Mouse (Mus musculus) lung, postnatal 10 days (tissue): ENCODE measurements around the gene Bckdhb.
"Not testable (repeated sequence)": the region's sequence is repeated elsewhere in the genome, so short reads cannot be mapped to it uniquely, and the experiment has no call there.

ENCODE experiments used
- DNase-seq: peaks from one replicate; pipeline ENCODE4 v3.0.0; 2021

Gene Bckdhb

DNA sequence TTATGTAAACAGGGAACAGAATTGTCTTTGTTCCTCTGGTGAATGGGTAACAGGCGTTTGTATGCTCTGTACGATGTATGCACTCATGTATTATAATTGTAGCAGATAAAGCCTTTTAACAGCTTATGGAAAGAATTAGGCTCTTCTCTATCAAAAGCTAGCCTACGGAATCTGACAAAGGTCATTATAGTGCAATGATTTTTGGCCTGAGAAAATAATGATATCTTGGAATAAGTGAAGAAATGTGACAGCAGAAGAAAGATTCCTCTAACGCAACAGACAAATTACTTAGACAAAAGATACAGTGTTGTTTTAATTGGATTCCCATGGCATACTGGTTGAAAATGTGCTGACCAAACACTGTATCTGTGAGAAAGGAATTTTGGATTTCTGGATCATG lies 122.0 kb downstream of the Bckdhb start:
- DNase-seq: no peak

DNA sequence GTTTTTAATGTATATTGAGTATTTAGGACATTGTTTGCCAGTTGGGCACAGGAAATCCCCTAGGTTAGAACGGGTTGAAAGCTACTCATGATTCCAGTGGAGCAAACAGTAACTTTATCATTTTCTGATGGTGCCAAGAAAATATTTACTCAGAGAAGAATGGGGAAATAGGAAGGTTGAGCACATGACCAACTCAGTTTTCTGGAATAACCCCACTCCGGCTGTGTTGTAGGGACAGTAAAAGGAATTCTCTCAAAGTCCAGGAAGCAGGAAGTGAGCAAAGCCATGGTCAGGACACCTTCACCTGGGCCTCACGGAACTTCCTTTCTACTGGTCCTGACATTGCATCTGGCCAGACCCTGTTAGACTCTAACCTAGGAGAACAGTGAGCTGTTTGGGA lies 122.5 kb downstream of the Bckdhb start:
- DNase-seq: no peak

DNA sequence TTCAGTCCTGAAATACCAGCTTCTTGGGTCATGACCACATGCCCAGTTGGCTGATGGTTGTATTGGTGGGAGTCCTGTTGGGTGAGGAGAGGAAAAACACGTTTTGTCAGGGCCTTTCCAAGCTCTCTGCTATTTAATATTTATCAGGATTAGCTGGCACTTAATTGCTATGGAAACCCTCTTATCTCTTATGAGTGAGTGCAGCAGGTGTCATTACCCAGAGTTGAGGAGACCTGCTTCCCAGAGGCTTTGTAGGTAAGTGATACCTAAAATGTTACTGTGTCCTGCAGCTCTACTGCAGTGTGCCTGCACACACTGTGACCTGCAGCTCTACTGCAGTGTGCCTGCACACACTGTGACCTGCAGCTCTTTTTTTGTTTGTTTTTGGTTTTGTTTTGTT lies 124.2 kb downstream of the Bckdhb start:
- DNase-seq: no peak

DNA sequence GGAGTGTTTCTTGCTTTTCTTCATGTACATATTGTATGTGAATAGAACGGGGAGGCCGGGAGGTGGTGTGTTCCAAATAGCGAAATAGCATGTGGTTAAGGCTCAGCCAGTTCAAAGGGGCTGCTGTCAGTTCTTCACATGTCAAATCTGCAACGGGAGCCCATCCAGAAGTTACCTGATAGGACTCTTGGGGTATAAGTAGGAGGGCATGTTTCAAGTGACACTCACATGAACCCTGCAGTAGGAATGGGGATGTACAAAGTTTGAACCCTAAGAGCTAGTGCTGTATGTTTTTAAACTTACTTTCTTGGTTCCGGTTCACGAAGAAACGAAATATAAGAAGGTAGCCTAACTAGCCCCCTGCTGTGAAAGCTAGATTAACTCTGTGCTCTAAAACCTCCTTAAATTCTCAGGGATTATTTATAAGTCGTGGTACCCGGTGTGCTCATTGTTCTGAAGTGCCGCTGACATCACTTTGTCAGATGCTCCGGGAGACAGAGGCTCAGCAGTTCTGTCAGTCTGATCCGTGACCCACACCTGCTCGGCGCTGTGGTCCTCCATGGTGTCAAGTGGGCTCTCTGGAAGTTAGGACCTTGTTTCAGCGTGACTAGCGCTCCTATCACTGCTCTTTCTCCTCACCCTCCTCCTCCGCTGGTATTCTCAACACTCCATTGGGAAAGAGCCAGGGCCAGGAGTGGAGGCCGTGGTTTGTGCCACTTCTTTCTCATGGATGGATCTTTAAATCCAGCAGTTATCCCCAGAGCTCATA lies 126.1 kb downstream of the Bckdhb start:
- no peak for DNase-seq

DNA sequence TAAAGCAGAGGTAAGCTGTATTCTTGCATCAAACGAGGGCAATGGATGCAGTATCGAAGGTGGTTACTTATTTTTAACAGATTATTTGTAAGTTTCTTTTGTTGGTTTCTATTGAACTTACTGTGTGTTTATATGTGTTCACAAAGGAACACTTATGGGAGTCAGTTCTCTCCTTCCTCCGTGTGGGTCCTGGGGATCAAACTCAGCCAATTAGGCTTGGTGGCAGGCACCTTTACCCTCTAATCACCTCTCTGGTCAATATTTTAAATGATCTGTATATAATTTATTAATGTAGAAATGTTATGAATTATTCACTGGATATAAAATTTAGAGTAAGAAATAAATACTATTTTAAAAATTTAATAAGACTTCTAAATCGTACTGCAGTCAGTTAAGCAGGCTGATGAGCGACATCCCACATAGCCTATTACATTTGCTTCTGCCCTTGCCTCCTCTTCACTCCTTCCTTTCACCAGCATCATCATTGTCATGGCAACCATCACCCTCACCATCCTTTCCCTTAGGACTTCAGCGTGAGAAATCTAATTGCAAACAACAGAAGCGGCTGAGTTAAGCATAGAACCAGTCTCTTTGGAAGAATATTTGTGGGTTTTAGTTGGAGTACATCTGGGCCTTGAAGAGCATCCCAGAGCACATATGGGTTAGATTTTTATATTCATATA lies 130.3 kb downstream of the Bckdhb start:
- no peak for DNase-seq

DNA sequence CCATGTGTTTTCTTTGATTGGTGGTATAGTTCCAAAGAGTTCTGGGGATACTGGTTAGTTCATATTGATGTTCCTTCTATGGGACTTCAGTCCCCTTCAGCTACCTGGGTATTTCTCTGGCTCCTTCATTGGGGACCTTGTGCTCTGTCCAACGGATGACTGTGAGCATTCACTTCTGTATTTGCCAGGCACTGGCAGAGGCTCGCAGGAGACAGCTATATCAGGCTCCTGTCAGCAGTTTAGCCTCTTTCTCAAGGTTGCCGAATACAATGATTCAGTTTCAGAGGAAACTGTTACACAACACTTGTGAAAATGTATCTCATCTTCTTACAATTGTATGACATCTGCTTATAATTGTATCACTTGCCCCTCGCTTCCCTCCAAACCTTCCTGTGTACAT lies 135.8 kb downstream of the Bckdhb start:
- not testable (repeated sequence) for DNase-seq

DNA sequence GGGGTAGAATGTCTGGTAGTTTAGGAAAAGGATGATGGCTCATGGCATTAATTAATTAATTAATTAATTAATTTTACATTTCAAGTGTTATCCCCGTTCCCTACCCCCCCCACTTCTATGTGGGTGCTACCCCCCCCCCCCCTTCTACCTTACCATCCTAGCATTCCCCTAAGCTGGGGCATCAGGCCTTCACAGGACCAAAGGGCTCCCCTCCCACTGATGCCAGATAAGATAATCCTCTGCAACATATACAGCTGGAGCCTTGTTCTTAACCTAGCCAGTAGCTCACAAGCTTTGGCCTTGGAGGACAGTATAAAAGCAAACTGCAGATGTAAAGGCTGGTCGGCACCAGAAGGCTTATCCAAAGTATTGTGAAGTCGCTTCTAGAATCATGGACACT lies 138.7 kb downstream of the Bckdhb start:
- DNase-seq: no peak

DNA sequence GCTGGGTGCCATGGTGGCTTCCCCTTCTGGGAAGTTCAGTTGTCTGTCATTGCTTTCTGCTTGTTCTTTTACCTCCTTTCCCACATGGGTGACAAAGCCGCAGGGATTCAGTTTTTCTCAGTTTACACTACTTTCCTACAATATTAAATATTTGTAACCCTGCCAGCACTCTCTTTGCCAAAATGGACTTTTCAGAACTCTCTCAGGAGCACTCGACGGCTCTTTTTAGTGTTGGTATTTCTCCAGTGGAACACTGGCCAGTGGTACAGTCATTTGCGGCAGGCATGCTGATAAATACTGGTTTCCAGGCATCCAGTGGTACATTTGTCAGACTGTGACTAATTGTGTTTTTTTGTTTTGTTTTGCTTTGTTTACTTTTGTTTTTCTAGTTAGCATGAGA lies 139.2 kb downstream of the Bckdhb start:
- DNase-seq: peak; percentile 9

DNA sequence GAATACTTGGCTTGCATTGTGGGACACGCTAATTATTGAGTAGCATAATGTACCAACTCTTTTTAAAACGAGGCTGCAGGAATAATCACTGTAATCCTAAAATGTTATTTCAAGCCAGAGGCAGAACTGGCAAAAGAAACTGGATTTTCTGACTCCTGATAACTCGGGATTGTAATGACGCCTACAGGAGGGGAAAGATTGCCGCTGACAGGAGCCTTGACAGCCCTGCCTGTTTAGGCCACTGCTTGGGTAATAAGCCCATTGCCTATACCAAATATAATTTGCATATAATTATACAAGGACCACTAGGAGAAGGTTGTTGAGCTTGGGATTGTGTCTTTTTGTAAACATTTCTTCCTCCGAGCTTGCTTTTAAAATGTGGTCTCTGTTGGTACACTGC lies 145.3 kb downstream of the Bckdhb start:
- DNase-seq: no peak

DNA sequence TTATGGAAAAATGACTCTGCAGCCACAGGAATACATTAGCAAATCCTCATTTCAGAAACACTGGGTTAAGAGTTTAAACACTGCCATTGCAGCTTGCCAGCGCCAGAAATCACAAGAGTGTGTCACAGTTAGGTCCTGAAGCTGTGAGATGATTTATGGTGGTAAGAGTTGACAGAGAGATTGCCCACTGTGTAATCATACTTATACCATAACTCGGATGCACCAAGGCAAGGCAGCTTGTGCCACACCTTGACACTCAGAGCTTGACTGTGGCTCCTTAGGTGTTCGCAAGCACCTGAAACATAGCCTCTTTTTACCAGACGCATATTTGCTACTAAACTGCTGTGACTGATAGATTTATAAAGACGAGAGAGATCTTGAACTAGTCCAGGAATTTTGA lies 145.8 kb downstream of the Bckdhb start:
- no peak for DNase-seq

DNA sequence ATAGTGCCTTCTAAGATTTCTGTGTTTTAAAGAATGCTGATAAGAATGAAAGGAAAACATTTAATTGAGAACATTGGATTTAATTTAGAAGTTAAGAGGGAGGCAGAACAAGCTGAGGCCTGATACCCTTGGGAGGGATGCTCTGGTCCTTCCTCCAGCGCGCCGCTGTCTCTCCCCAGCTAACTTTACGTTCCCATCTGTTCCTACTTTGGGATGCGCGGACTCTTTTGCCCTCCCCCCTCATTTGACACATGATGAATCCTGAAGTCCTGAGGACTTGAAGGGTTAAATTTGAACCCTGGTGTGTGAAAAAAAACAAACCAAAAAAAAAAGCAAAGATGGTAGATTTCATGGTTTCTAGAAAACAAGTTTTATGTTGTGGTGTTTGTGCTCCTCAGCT lies 147.6 kb downstream of the Bckdhb start:
- DNase-seq: no peak

DNA sequence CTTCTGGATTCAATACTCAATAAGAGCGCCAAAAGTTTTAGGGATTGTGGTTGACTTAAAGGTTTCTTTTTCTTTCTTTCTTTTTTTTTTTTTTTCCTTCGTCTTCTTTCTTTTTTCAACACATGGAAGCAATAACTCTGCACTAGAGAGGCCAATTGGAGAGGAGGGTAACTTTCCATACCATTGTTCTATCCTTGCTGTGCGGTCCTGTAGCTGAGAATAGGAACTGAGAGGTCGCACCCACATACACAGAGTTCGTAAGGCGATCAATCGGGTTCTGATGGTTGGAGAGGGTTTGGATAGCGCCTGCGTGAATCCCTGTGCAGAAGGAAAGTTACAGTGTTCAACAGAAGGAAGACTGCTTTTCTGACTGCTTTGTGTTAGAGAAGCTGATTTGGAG lies 148.3 kb downstream of the Bckdhb start:
- DNase-seq: no peak

DNA sequence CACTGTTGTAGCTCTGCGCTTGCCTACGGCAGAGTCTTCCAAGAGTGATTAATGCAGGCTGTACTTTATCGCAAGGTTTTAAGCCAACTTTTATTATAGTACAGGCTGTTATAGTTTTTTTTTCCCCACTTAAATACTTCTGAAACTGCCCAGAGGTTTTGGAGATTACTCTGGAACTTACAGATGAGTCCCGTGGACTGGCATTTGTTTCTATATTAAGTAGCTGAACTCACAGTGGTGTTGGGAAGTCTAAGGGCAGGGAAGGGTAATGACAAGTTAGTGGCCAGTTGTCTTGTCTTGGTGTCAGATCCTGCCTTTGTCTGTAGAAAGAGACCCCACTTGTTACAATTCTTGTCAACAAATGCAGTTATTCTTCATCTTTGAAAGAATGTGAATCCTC lies 158.6 kb downstream of the Bckdhb start:
- no peak for DNase-seq

DNA sequence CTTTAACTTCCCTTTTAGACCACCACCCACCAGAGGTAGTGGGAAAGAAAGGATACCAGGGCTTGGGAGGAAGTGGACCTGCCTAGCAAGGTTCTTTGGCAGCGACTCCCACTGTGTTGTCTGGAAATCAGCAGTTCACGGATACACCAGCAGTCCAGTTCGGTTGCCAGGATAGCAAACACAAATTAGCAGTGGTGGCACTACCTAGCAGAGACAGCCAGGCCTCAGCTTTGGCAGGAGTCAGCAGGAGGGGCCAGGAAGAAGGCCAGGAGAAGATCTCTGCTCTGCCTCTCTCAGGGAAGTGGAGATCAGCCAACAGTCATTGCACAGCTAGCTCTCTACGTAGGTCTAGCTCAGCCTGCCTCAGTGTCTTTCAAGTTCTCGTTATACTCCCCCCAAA lies 159.7 kb downstream of the Bckdhb start:
- no peak for DNase-seq

DNA sequence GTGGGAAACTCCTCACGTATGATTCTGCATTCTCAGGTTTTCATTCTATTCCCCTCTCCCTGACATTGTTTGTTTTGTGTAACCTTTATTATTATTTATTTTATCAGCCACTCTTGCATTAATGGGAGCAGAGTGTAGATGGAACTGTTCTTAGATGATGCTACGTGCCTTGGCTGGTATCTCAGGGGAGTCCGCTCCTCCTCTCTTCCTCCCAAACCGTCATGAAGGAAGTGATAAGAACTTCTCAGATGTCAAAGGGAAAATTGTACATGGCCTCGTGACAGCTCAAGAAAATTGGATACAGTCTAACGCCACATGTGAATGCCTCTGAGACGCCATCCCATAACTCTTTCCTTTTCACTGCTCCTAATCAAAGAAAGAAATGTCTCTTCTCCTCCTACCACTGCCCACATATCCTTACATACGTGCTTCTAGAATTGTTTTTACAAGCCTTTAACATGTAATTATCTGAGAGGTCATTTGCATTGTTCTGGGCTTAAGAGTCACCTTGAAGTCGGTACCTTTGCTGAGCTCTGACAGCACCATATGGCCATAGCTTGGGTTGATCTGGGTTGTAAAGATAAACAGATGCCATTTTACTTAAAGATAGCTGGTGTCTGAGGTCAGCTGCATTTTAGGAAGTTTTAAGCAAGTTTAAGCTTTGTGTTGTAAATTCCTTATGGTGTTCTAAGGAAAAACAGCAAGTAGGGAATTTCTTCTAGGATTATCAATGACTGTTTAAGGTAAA lies 165.5 kb downstream of the Bckdhb start:
- no peak for DNase-seq

DNA sequence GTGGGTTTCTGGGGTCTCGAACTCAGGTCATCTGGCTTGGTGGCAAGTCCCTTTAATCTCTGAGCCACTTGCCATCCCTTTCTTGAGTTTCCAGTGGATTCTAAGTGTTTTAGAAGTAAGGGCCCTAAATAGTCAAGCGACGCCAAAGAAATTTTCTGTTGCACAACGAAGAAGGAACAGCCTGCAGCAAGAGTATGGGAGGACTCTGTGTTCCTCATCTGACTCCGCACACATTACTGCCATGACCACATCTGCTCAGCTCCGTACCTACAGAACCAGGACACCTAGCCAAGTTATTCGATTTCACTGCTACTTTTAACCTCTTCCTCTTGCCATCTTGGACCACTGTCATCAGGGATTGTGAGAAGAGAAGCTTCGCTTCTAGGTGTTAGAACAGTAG lies 168.0 kb downstream of the Bckdhb start:
- no peak for DNase-seq

DNA sequence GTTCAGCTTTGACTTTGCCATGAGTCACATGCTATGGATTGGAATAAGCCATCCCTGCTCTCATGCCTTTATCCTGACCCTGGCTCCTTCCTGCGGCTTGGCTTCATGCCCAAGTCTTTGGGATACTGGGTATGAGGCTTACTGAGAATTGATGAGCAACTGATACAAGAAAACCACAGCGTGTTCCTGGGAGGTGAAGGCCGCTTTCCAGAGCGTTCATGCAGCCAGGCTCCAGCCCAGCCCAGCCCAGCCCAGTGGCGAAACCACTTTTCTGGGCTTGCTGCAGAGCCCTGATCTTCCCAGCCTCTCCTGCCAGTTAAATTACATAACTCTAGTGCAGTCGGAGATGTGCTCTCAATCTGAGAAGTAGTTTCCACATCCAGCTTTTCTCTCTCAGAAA lies 169.2 kb downstream of the Bckdhb start:
- no peak for DNase-seq

DNA sequence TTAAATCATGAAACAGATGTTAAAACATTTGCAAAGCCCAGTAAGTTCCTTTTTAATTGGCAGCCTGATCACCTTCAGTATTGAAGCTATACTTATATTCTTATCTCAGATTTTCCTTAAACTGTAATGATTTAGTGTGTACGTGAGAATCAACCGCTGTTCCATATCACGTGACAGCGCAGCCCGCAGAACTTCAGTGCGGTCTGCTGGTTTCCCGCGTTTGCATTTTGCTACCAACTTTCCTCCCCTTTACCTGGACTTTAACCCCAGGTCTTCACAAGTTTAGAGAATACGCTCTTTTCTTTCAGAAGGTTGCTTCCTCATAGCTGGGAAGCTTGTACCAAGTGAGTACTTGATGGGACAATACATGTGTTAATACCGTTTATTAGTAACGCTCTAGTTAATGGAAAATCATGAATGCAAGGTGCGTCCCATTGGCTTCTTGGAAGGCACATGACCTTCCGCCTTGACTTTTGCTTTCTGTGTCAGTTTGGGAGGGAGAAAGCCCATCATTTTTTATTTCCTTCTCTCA lies 171.6 kb downstream of the Bckdhb start:
- DNase-seq: no peak

DNA sequence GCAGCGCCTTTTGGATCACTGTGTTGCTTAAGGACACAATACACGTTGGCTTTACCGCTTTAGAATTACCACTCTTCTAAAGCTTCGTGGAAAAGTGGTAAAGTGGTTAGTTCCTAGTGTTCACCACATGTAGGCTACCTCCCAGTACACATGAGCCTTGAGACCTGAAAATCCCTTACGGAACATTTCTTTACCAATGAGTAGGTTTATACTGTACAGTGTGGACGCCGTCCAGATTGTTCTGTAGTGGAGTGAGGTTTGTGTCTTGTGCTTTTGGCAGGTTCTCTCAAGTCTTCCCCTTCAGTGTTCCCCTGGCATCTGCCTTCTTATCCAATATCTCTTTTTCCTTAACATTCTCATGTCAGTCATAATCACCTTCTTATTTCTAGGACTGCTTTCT lies 178.4 kb downstream of the Bckdhb start:
- no peak for DNase-seq

DNA sequence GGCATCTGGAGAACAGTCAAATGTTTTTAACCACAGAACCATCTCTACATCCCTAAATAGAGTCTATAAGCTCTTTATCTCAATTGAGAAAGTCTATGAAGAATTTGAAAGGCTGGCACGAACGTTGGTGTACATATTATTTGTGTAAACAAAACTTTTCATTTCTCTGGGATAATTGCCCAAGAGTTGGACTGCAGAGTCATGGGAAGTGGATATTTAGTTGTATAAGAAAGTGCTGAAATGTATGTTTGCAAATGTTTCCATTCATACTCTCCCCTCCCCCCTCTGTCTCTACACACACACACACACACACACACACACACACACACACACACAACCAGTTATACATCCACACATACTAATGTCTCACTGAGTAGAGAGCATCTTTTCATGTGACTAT lies 181.5 kb downstream of the Bckdhb start:
- DNase-seq: no peak

DNA sequence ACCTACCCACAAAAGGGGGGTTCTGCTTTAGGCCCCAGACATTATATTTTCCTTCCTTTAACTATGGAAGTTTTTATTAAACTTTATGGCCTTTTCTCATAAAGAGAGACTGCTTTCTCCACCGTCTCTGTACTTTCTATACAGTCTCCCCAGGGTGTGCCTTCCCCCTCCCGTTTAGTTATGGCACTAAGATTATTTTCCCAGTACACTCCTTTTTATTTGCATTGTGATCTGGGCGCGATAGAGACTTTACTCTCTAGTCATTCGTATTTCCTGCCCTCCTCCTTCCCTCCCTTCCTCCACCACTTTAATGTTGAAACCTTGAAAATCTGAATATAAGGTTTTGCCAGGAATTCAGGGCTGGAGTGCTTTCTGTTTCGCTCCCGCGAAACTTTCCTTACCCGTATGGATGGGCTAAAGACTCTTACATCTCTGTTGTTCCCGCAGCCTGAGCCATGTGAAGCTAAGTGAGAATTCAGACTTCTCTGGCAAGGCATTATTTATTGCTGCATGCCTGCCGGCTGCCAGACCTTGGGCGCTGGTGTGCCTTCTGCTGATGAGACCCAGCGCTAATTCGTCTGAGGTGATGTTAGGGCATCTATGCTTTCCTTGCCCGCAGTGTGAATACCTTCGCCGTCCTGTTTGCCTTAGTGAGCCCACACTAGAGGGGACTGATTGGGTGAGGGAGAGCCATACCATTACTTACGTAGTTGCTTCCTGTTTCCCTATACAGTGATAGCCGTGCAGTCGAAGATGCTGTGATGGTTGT lies 182.3 kb downstream of the Bckdhb start:
- no peak for DNase-seq

DNA sequence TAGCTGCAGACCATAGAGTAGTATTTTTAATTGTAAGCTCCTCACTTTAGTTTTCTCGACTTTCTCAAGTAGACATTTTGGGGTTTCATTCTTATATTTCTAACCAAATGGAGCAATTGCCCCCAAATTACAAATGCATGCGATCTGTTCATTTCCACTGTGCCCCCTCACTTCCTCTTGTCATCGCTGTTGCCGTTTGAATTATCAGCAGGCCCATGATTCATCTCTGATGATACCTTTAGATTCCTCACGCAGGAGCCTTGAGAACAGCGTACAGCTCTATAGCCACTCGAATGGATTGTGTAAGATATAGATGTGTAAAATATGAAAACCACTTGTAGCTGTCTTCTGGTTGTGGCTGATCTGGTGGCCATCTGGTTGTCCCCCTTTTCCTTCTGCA lies 183.6 kb downstream of the Bckdhb start:
- no peak for DNase-seq
